Mouse (Mus musculus) E14TG2a.4 (cell line): ENCODE data around the gene Serpina12.

Experiments
- H3K27me3 ChIP-seq: 2 replicates; pipeline ENCODE4 v1.6.1; 2014; ENCODE audit warnings: low read length, control low read depth; ENCODE audit not compliant: insufficient read depth
- H3K36me3 ChIP-seq: 2 replicates; pipeline ENCODE4 v1.6.1; 2014; ENCODE audit warnings: low read length, control low read depth; ENCODE audit not compliant: insufficient read depth
- H3K4me1 ChIP-seq: replicated peaks from 2 replicates; pipeline ENCODE4 v1.6.1; 2014; ENCODE audit warnings: low read depth, low read length, control low read depth
- H3K4me3 ChIP-seq: replicated peaks from 2 replicates; pipeline ENCODE4 v1.5.1; 2014; ENCODE audit warnings: mild to moderate bottlenecking, low read length
- H3K9me3 ChIP-seq: 2 replicates; pipeline ENCODE4 v1.6.1; 2014; ENCODE audit warnings: low read length, control low read depth
- CTCF ChIP-seq: conservative IDR thresholded peaks from 2 replicates; pipeline ENCODE4 v1.5.1; 2014; ENCODE audit warnings: low read length
- NANOG ChIP-seq: IDR thresholded peaks from 2 replicates; pipeline ENCODE4 v1.6.1; 2014; ENCODE audit warnings: borderline replicate concordance, low read length, mixed read lengths
- POU5F1 ChIP-seq: IDR thresholded peaks from 2 replicates; pipeline ENCODE4 v1.6.1; 2014; ENCODE audit warnings: low read length, borderline replicate concordance

Gene Serpina12

DNA sequence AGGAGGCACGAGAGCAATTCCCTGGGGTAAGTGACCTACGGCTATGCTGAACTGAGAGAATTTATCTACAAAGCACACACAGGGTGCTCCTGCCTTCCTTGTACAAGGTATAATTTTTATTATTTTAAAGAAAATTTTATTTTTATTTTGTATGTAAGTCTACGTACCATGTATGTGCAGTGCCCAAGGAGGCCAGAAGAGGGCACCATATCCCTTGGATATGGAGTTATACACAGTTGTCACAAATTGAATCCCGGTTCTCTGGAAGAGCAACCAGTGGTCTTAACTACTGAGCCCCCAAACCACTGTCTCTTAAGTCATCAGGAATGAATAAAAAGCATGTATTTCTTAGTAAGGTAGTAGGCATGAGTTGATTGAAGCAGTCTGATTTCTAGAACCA lies 59.3 kb downstream of the Serpina12 start:
- H3K9me3 ChIP-seq: no peaks in the 10 kb centered on the region
- no peak overlapping the region for H3K4me3 ChIP-seq
- H3K36me3 ChIP-seq: no peaks in the 10 kb centered on the region
- peaks cover 6% of the 10 kb centered on the region for H3K27me3 ChIP-seq
- peak; percentile 78 for TF ChIP-seq CTCF
- no peak for TF ChIP-seq POU5F1
- TF ChIP-seq NANOG: no peak
- H3K4me1 ChIP-seq: no peaks in the 10 kb centered on the region

DNA sequence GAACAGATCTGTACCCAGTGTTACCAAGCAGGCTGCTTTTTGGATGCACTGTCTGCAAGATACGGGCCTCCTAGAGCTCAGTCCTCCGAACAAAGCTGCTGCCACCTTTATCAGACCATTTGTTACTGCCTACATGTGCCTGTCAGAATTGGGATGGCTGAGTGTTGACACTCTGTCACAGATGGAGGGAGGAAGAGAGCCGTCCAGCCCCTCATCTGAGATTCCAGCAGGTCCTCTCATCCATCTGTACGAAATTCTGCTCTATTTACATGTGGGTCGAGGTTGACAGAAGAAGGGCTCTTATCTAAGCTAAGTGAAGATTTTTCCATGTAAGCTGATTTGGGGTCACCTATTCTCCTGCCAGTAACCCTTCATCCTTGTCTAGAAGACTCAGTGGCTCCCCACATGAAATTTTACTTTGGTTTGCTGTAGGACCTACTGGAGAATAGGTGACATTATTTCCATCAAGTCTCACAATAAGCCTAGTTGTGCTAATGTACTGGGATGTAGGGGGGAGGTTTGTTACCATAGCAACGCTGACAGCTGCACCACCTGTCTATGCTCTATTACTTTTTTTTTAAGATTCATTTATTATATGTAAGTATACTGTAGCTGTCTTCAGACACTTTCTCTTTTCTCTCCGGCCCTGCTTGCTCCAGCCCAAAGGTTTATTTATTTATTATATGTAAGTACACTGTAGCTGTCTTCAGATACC lies 62.4 kb downstream of the Serpina12 start:
- Histone ChIP-seq H3K9me3 (0 out of 2 replicates have a peak, but pooled peaks cover 4% of the 10 kb centered on the region), H3K4me1 (no peaks in the 10 kb centered on the region), H3K27me3 (peaks cover 6% of the 10 kb centered on the region), H3K36me3 (no peaks in the 10 kb centered on the region), H3K4me3 (no peak overlapping the region)
- TF ChIP-seq NANOG (no peak), POU5F1 (no peak), CTCF (no peak)
